9 mouse cellular contexts compared by ENCODE assay signal in the genomic region with DNA sequence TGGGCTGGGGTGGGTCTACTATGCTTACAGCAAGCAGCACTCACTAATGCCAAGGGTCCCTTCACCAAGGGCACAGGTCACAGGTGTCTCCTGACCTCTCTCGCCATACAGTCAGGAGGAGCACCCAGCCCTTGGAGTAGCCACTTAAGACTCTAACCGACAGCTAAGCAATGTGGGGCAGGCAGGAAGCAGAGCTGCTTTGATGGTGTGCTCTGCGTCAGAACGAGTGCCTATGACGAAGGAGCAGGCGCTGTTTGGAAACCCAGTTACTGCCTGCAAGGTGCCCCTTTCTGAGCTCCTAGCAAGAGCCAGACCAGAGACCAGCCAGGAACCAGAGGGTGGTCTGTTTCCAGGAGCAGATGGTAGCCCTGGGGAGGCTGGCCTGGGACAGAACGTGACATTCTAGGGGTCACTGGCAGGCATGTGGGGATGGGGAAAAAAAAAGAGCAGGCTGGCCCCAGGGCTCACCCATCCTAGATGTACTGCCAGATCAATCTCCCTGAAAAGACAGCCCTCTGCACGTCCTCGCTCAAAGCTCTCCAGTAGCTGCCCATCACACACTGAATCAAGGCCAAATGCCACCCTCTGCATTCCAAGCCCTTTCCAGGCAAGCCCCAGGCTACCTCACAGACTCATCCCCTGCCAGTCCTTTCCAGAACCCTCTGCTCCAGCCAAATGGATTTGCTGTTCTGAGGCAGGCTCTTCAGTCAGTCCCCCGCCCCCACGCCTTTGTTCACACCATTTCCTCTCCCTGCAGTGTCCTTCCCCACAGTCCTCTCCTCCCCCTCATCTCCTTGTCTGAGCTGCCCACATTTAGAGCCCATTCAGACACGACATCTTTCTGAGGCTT. TPM values are rescaled to one million over a fixed set of nuclear protein-coding genes. Genes with fewer than 3 reads are reported as not detected.
DNase-seq lines count a peak whose midpoint lies in the region; ATAC-seq lines count a peak whose summit lies in the region.
"Had no signal": no experiment of that assay in that cellular context is flagged by ENCODE, and none has a peak within 500 bp of the region (broad histone marks: within the 10 kb centered on the region; RNA-seq: fewer than 3 reads in every experiment).

No protein-coding gene starts in this region.

- WGBS in hindbrain, embryonic 11.5 days: 27% methylated on average over 12 of the region's 12 CpGs
- WGBS in midbrain, embryonic 14.5 days: 36% methylated on average over 12 of the region's 12 CpGs

- peak overlapping the region; percentile 50 for H3K9ac ChIP-seq in hindbrain, embryonic 11.5 days (ENCODE audit: low read depth, low read length)
- H3K9ac ChIP-seq in midbrain, embryonic 14.5 days (replicated peaks; ENCODE audit: low read length): no peak overlapping the region; the same call in 1 of the 2 replicates

- peaks cover 9% of the 10 kb centered on the region for H3K4me1 ChIP-seq in hindbrain, embryonic 11.5 days (replicated peaks; ENCODE audit: control insufficient read depth, insufficient read depth, low read length)
- H3K4me1 ChIP-seq in midbrain, embryonic 14.5 days (ENCODE audit: control insufficient read depth, insufficient read depth, low read length): peaks cover 7% of the 10 kb centered on the region; the same call in 1 of the 2 replicates

- no peak overlapping the region for H3K4me3 ChIP-seq in hindbrain, embryonic 11.5 days (ENCODE audit: low read depth, low read length)
- no peak overlapping the region for H3K4me3 ChIP-seq in midbrain, embryonic 14.5 days (replicated peaks; ENCODE audit: low read depth, low read length)
- H3K4me3 ChIP-seq: limb, embryonic 13.5 days had no signal

- H3K4me2 ChIP-seq in hindbrain, embryonic 11.5 days (replicated peaks; ENCODE audit: low read depth, low read length): no peak overlapping the region
- no peak overlapping the region for H3K4me2 ChIP-seq in midbrain, embryonic 14.5 days (ENCODE audit: low read length)
- H3K4me2 ChIP-seq: limb, embryonic 13.5 days had no signal

- no peak for ATAC-seq in hindbrain, embryonic 11.5 days (ENCODE audit: low FRiP score)
- ATAC-seq in midbrain, embryonic 14.5 days (ENCODE audit: low FRiP score, low TSS enrichment): no peak
- no peak for ATAC-seq in megakaryocyte, adult 5-6 weeks (ENCODE audit: poor library complexity, severe bottlenecking)

- DNase-seq in adrenal gland, adult 2 months: peak; percentile 67
- DNase-seq in adrenal gland, postnatal 4 days (ENCODE audit: low spot score in 2 of 2): no peak
- peak; percentile 37 for DNase-seq in 3T3-L1 (ENCODE audit: low read depth, low spot score)
- DNase-seq in cerebellum, postnatal 25 days: peak; percentile 91 to 92
- no peak for DNase-seq in hindbrain, embryonic 11.5 days (ENCODE audit: low spot score)
- DNase-seq in midbrain, embryonic 14.5 days: peak; percentile 53
- DNase-seq in testis, postnatal 14 days (ENCODE audit: low spot score): peak; percentile 64

- no peaks in the 10 kb centered on the region for H3K27me3 ChIP-seq in hindbrain, embryonic 11.5 days (ENCODE audit: control insufficient read depth, insufficient read depth, low read length)
- no peaks in the 10 kb centered on the region for H3K27me3 ChIP-seq in midbrain, embryonic 14.5 days (ENCODE audit: control insufficient read depth, insufficient read depth, low read length)
- H3K27me3 ChIP-seq: limb, embryonic 13.5 days had no signal

- no peaks in the 10 kb centered on the region for H3K9me3 ChIP-seq in hindbrain, embryonic 11.5 days (ENCODE audit: control insufficient read depth, low read length)
- no peaks in the 10 kb centered on the region for H3K9me3 ChIP-seq in midbrain, embryonic 14.5 days (ENCODE audit: control insufficient read depth, low read length)
- H3K9me3 ChIP-seq: limb, embryonic 13.5 days had no signal

- H3K27ac ChIP-seq in hindbrain, embryonic 11.5 days (ENCODE audit: low read depth, low read length): peak overlapping the region; percentile 54
- H3K27ac ChIP-seq in midbrain, embryonic 14.5 days (replicated peaks; ENCODE audit: low read depth, low read length): peak overlapping the region; percentile 14
- H3K27ac ChIP-seq: limb, embryonic 13.5 days had no signal

- H3K36me3 ChIP-seq in hindbrain, embryonic 11.5 days (ENCODE audit: control insufficient read depth, insufficient read depth, low read length): 0 out of 2 replicates have a peak, but pooled peaks cover 3% of the 10 kb centered on the region
- peaks cover 71% of the 10 kb centered on the region for H3K36me3 ChIP-seq in midbrain, embryonic 14.5 days (ENCODE audit: control insufficient read depth, insufficient read depth, low read length)

RNA-seq across cellular contexts. Expression of a gene that starts 21.1 kb away (rescaled TPM):
- total RNA-seq in adrenal gland, adult 2 months (2021): 10 to 100 TPM; 59.7 to 78.2 TPM
- 123 and 125 TPM in 2 replicates for polyA plus RNA-seq in adrenal gland, adult 2 months (2012; rRNA removed)
- 10 to 100 TPM; 65.5 to 78.0 TPM for total RNA-seq in adrenal gland, postnatal 4 days (2021)
- polyA plus RNA-seq in hindbrain, embryonic 11.5 days (2014; fragmentation: Nextera tagmentation; extraction: Ambion mirVana): 80.7 and 82.8 TPM in 2 replicates
- polyA plus RNA-seq in midbrain, embryonic 14.5 days (2014; fragmentation: Nextera tagmentation; extraction: Ambion mirVana): 115 and 121 TPM in 2 replicates
- total RNA-seq in megakaryocyte, adult 5-6 weeks (2015): 34.2 and 38.5 TPM in 2 replicates
- 13.3 and 15.0 TPM in 2 replicates for total RNA-seq in megakaryocyte, adult 5-6 weeks (2017)

RNA-seq across cellular contexts. Expression of a gene that starts 35.8 kb away (rescaled TPM):
- total RNA-seq in adrenal gland, adult 2 months (2021): 1 to 10 TPM; 1.4 to 1.9 TPM
- polyA plus RNA-seq in adrenal gland, adult 2 months (2012; rRNA removed): 2.2 and 2.8 TPM in 2 replicates
- total RNA-seq in adrenal gland, postnatal 4 days (2021): 1 to 10 TPM; 1.5 to 2.4 TPM
- 0.59 and 1.2 TPM in 2 replicates for polyA plus RNA-seq in hindbrain, embryonic 11.5 days (2014; fragmentation: Nextera tagmentation; extraction: Ambion mirVana)
- polyA plus RNA-seq in midbrain, embryonic 14.5 days (2014; fragmentation: Nextera tagmentation; extraction: Ambion mirVana): 0.25 and 0.31 TPM in 2 replicates
- total RNA-seq in megakaryocyte, adult 5-6 weeks (2015): 1.9 and 2.5 TPM in 2 replicates
- total RNA-seq in megakaryocyte, adult 5-6 weeks (2017): 2.1 and 3.7 TPM in 2 replicates

RNA-seq across cellular contexts. Expression of a gene that starts 54.5 kb away (rescaled TPM):
- 10 to 100 TPM; 56.3 to 56.9 TPM for total RNA-seq in adrenal gland, adult 2 months (2021)
- polyA plus RNA-seq in adrenal gland, adult 2 months (2012; rRNA removed): 75.2 and 83.0 TPM in 2 replicates
- 10 to 100 TPM; 36.3 to 39.9 TPM for total RNA-seq in adrenal gland, postnatal 4 days (2021)
- 21.6 and 23.4 TPM in 2 replicates for polyA plus RNA-seq in hindbrain, embryonic 11.5 days (2014; fragmentation: Nextera tagmentation; extraction: Ambion mirVana)
- 21.3 and 24.9 TPM in 2 replicates for polyA plus RNA-seq in midbrain, embryonic 14.5 days (2014; fragmentation: Nextera tagmentation; extraction: Ambion mirVana)
- total RNA-seq in megakaryocyte, adult 5-6 weeks (2015): 16.5 and 18.5 TPM in 2 replicates
- total RNA-seq in megakaryocyte, adult 5-6 weeks (2017): 11.6 and 14.1 TPM in 2 replicates

RNA-seq across cellular contexts. Expression of a gene that starts 58.1 kb away (rescaled TPM):
- 10 to 100 TPM; 22.4 to 22.9 TPM for total RNA-seq in adrenal gland, adult 2 months (2021)
- polyA plus RNA-seq in adrenal gland, adult 2 months (2012; rRNA removed): 17.5 and 17.6 TPM in 2 replicates
- total RNA-seq in adrenal gland, postnatal 4 days (2021): 10 to 100 TPM; 24.8 to 25.2 TPM
- polyA plus RNA-seq in hindbrain, embryonic 11.5 days (2014; fragmentation: Nextera tagmentation; extraction: Ambion mirVana): 2.7 and 3.0 TPM in 2 replicates
- 0.92 and 1.9 TPM in 2 replicates for polyA plus RNA-seq in midbrain, embryonic 14.5 days (2014; fragmentation: Nextera tagmentation; extraction: Ambion mirVana)
- total RNA-seq in megakaryocyte, adult 5-6 weeks (2015): 10.2 and 11.7 TPM in 2 replicates
- total RNA-seq in megakaryocyte, adult 5-6 weeks (2017): 9.1 and 13.4 TPM in 2 replicates

Comparison
In these comparisons a context has a peak if more than half of its experiments do, and no peak if none do; other contexts are left out.
1. DNase-seq: peak in adrenal gland, adult 2 months (single experiment), 3T3-L1 (single experiment), cerebellum, postnatal 25 days (2 of 2), midbrain, embryonic 14.5 days (single experiment) and testis, postnatal 14 days (single experiment); none in adrenal gland, postnatal 4 days (0 of 2) and hindbrain, embryonic 11.5 days (single experiment).